Mouse (Mus musculus) liver, embryonic 16.5 days (tissue): ENCODE data around the gene Slc43a2. TPM values are rescaled to one million over a fixed set of nuclear protein-coding genes. Genes with fewer than 3 reads are reported as not detected.

Experiments used
- ATAC-seq: fragments of 200-750 bp; cut with Nextera tagmentation; 2 replicates; pipeline ENCODE4 v1.8.0; 2017; ENCODE audit warnings: low read depth, mild to moderate bottlenecking, moderate number of reproducible peaks, moderate library complexity
- H3K27ac ChIP-seq: fragments of 300-500 bp; sonication (generic); 2 replicates; pipeline ENCODE4 v1.5.1; 2014; ENCODE audit warnings: mild to moderate bottlenecking, low read length
- H3K27me3 ChIP-seq: fragments of 300-500 bp; sonication (generic); 2 replicates; pipeline ENCODE4 v1.6.1; 2014; ENCODE audit warnings: low read depth, low read length, mixed read lengths; ENCODE audit not compliant: control insufficient read depth, insufficient read depth
- H3K36me3 ChIP-seq: fragments of 300-500 bp; sonication (generic); 2 replicates; pipeline ENCODE4 v1.6.1; 2014; ENCODE audit warnings: mild to moderate bottlenecking; ENCODE audit not compliant: control insufficient read depth, insufficient read depth
- H3K4me1 ChIP-seq: fragments of 300-500 bp; sonication (generic); 2 replicates; pipeline ENCODE4 v1.6.1; 2014; ENCODE audit warnings: low read depth, low read length, mixed read lengths; ENCODE audit not compliant: control insufficient read depth
- H3K4me2 ChIP-seq: fragments of 300-500 bp; sonication (generic); 2 replicates; pipeline ENCODE4 v1.6.1; 2014; ENCODE audit warnings: low read depth, low read length, mixed read lengths
- H3K4me3 ChIP-seq: fragments of 300-500 bp; sonication (generic); 2 replicates; pipeline ENCODE4 v1.5.1; 2014; ENCODE audit warnings: low read depth, mild to moderate bottlenecking, low read length
- H3K9ac ChIP-seq: fragments of 300-500 bp; sonication (generic); 2 replicates; pipeline ENCODE4 v1.6.1; 2014; ENCODE audit warnings: low read depth, low read length
- H3K9me3 ChIP-seq: fragments of 300-500 bp; sonication (generic); replicated peaks from 2 replicates; pipeline ENCODE4 v1.6.1; 2016; ENCODE audit warnings: low read length; ENCODE audit not compliant: control insufficient read depth
- WGBS: fragments of 180-500 bp; shearing (Covaris S2); extraction: QIAGEN DNeasy Blood & Tissue Kit; methylation state at CpG from one replicate; pipeline ENCODE4 v1.1.7; 2014; ENCODE audit not compliant: insufficient replicate concordance; 5-methylcytosine and 5-hydroxymethylcytosine counted together
- polyA plus RNA-seq: library from polyadenylated mRNA; unstranded; fragments of >200 nt; fragmentation: Nextera tagmentation; extraction: Ambion mirVana; gene quantifications from 2 replicates; pipeline ENCODE4 v1.2.1, GENCODE M21; 2015

Slc43a2 gene
- polyA plus RNA-seq, 1 experiment from 2014 or later: 4.5 TPM

- no peaks in the 10 kb centered on the region for H3K9me3 ChIP-seq
- H3K36me3 ChIP-seq: no peaks in the 10 kb centered on the region
- H3K27me3 ChIP-seq: no peaks in the 10 kb centered on the region
- 38% methylated on average over 19 of the region's 19 CpGs for WGBS
- H3K4me1 ChIP-seq: peaks cover 10% of the 10 kb centered on the region
- H3K9ac ChIP-seq: no peak overlapping the region
- ATAC-seq: no peak
- H3K4me3 ChIP-seq: no peak overlapping the region
- H3K27ac ChIP-seq: no peak overlapping the region
- H3K4me2 ChIP-seq: no peak overlapping the region
These were observed 9.5 kb downstream of the Slc43a2 start for GRCm38 (mm10) chr11:75540710-75541581.

- Histone ChIP-seq H3K36me3 (no peaks in the 10 kb centered on the region), H3K9me3 (no peaks in the 10 kb centered on the region), H3K27ac (no peak overlapping the region), H3K4me3 (no peak overlapping the region), H3K4me1 (peaks cover 17% of the 10 kb centered on the region), H3K27me3 (no peaks in the 10 kb centered on the region), H3K9ac (no peak overlapping the region), H3K4me2 (no peak overlapping the region)
- ATAC-seq: no peak
- 81% methylated on average over 9 of the region's 9 CpGs for WGBS
These were observed 13.2 kb downstream of the Slc43a2 start for GRCm38 (mm10) chr11:75544713-75545112.

- H3K4me2 ChIP-seq: no peak overlapping the region
- H3K9ac ChIP-seq: no peak overlapping the region
- H3K27ac ChIP-seq: no peak overlapping the region
- no peaks in the 10 kb centered on the region for H3K9me3 ChIP-seq
- peaks cover 21% of the 10 kb centered on the region for H3K4me1 ChIP-seq
- no peak for ATAC-seq
- no peak overlapping the region for H3K4me3 ChIP-seq
- no peaks in the 10 kb centered on the region for H3K27me3 ChIP-seq
- H3K36me3 ChIP-seq: no peaks in the 10 kb centered on the region
- 38% methylated on average over 4 of the region's 4 CpGs for WGBS
These were observed 14.6 kb downstream of the Slc43a2 start for GRCm38 (mm10) chr11:75546057-75546456.

GRCm38 (mm10) chr11:75549658-75550111, 18.2 kb downstream of the Slc43a2 start:
- Histone ChIP-seq H3K27me3 (no peaks in the 10 kb centered on the region), H3K4me1 (peaks cover 18% of the 10 kb centered on the region), H3K27ac (no peak overlapping the region), H3K36me3 (no peaks in the 10 kb centered on the region), H3K4me2 (no peak overlapping the region), H3K9ac (no peak overlapping the region), H3K9me3 (no peaks in the 10 kb centered on the region), H3K4me3 (no peak overlapping the region)
- 55% methylated on average over 5 of the region's 5 CpGs for WGBS
- ATAC-seq: peak; percentile 37

- no peak overlapping the region for H3K4me3 ChIP-seq
- 67% methylated on average over 12 of the region's 12 CpGs for WGBS
- no peak overlapping the region for H3K27ac ChIP-seq
- H3K9me3 ChIP-seq: no peaks in the 10 kb centered on the region
- H3K4me2 ChIP-seq: no peak overlapping the region
- peak; percentile 74 for ATAC-seq
- H3K9ac ChIP-seq: no peak overlapping the region
- H3K4me1 ChIP-seq: peaks cover 17% of the 10 kb centered on the region
- H3K27me3 ChIP-seq: no peaks in the 10 kb centered on the region
- H3K36me3 ChIP-seq: no peaks in the 10 kb centered on the region
These were observed 18.9 kb downstream of the Slc43a2 start for GRCm38 (mm10) chr11:75550200-75550946.

- Histone ChIP-seq H3K9ac (no peak overlapping the region), H3K4me2 (no peak overlapping the region), H3K9me3 (no peaks in the 10 kb centered on the region), H3K27me3 (no peaks in the 10 kb centered on the region), H3K36me3 (no peaks in the 10 kb centered on the region), H3K27ac (no peak overlapping the region), H3K4me3 (no peak overlapping the region), H3K4me1 (peaks cover 9% of the 10 kb centered on the region)
- WGBS: 74% methylated on average over 5 of the region's 5 CpGs
- ATAC-seq: no peak
These were observed 19.8 kb downstream of the Slc43a2 start for GRCm38 (mm10) chr11:75551321-75551720.

GRCm38 (mm10) chr11:75551961-75552441, 20.5 kb downstream of the Slc43a2 start:
- no peak overlapping the region for H3K9ac ChIP-seq
- H3K4me3 ChIP-seq: no peak overlapping the region
- WGBS: 72% methylated on average over 9 of the region's 9 CpGs
- no peaks in the 10 kb centered on the region for H3K36me3 ChIP-seq
- no peak for ATAC-seq
- no peak overlapping the region for H3K27ac ChIP-seq
- no peaks in the 10 kb centered on the region for H3K9me3 ChIP-seq
- no peak overlapping the region for H3K4me2 ChIP-seq
- no peaks in the 10 kb centered on the region for H3K27me3 ChIP-seq
- peaks cover 7% of the 10 kb centered on the region for H3K4me1 ChIP-seq

- Histone ChIP-seq H3K27ac (no peak overlapping the region), H3K4me1 (peaks cover 7% of the 10 kb centered on the region), H3K4me3 (no peak overlapping the region), H3K27me3 (no peaks in the 10 kb centered on the region), H3K9me3 (no peaks in the 10 kb centered on the region), H3K36me3 (no peaks in the 10 kb centered on the region), H3K9ac (no peak overlapping the region), H3K4me2 (no peak overlapping the region)
- 62% methylated on average over 7 of the region's 7 CpGs for WGBS
- ATAC-seq: no peak
These were observed 21.5 kb downstream of the Slc43a2 start for GRCm38 (mm10) chr11:75552906-75553482.
